Mouse (Mus musculus): Measurements from ENCODE around the gene Wdr78. TPM values are rescaled to one million over a fixed set of nuclear protein-coding genes. Genes with fewer than 3 reads are reported as not detected.
A peak's percentile ranks its signal among the peaks of the same experiment; 100 is the strongest.

Gene Wdr78
- polyA plus RNA-seq, 1 experiment, result 0.36 TPM

GRCm38 (mm10) chr4:103126533-103126932 is 12.2 kb upstream of the Wdr78 start:
- Histone ChIP-seq H3K79me2 (ENCODE audit: control insufficient read depth, insufficient read depth) (peaks cover 99% of the 10 kb centered on the region), H3K79me3 (ENCODE audit: low read depth) (peaks cover 85% of the 10 kb centered on the region), H3K36me3 (ENCODE audit: control insufficient read depth, insufficient read depth) (peaks cover 33% of the 10 kb centered on the region), H3ac (ENCODE audit: control insufficient read depth, insufficient read length, low read depth) (no peak overlapping the region), H3K4me3 (ENCODE audit: insufficient read depth, poor library complexity, severe bottlenecking) (no peak overlapping the region), H3K27me3 (ENCODE audit: control insufficient read depth, insufficient read depth, insufficient read length) (no peaks in the 10 kb centered on the region)
- TF ChIP-seq CTCF (IDR thresholded peaks at IDR 0.05; ENCODE audit: control insufficient read depth, insufficient read depth, insufficient read length) (no peak), FOSL1 (IDR thresholded peaks at IDR 0.05; ENCODE audit: insufficient read depth, low read length, poor library complexity, severe bottlenecking) (no peak), MYOD1 (IDR thresholded peaks at IDR 0.05; ENCODE audit: control insufficient read depth, insufficient read length, low read depth) (no peak), MYOG (IDR thresholded peaks at IDR 0.05; ENCODE audit: control insufficient read depth, extremely low read depth, insufficient read length) (no peak), USF1 (IDR thresholded peaks at IDR 0.05; ENCODE audit: low read depth) (no peak)

GRCm38 (mm10) chr4:103123606-103124005 is 9.3 kb upstream of the Wdr78 start:
- H3K27me3 ChIP-seq (ENCODE audit: control insufficient read depth, insufficient read depth, insufficient read length), result no peaks in the 10 kb centered on the region
- H3K79me3 ChIP-seq (ENCODE audit: low read depth), result peaks cover 86% of the 10 kb centered on the region
- H3K79me2 ChIP-seq (ENCODE audit: control insufficient read depth, insufficient read depth), result peaks cover 91% of the 10 kb centered on the region
- peaks cover 16% of the 10 kb centered on the region for H3K36me3 ChIP-seq (ENCODE audit: control insufficient read depth, insufficient read depth)
- H3ac ChIP-seq (ENCODE audit: control insufficient read depth, insufficient read length, low read depth), result no peak overlapping the region
- TF ChIP-seq MYOD1 (IDR thresholded peaks at IDR 0.05; ENCODE audit: control insufficient read depth, insufficient read length, low read depth) (no peak), CTCF (IDR thresholded peaks at IDR 0.05; ENCODE audit: control insufficient read depth, insufficient read depth, insufficient read length) (no peak), CEBPB (IDR thresholded peaks at IDR 0.05; ENCODE audit: low read depth) (no peak), MYOG (IDR thresholded peaks at IDR 0.05; ENCODE audit: control insufficient read depth, extremely low read depth, insufficient read length) (no peak), MAX (IDR thresholded peaks at IDR 0.05) (no peak), USF1 (IDR thresholded peaks at IDR 0.05; ENCODE audit: low read depth) (no peak), FOSL1 (IDR thresholded peaks at IDR 0.05; ENCODE audit: insufficient read depth, low read length, poor library complexity, severe bottlenecking) (no peak)
- H3K4me3 ChIP-seq (ENCODE audit: insufficient read depth, poor library complexity, severe bottlenecking), result no peak overlapping the region

GRCm38 (mm10) chr4:103123086-103123485 is 8.7 kb upstream of the Wdr78 start:
- Histone ChIP-seq H3K79me2 (ENCODE audit: control insufficient read depth, insufficient read depth) (peaks cover 86% of the 10 kb centered on the region), H3K36me3 (ENCODE audit: control insufficient read depth, insufficient read depth) (peaks cover 11% of the 10 kb centered on the region), H3K27me3 (ENCODE audit: control insufficient read depth, insufficient read depth, insufficient read length) (no peaks in the 10 kb centered on the region), H3K4me3 (ENCODE audit: insufficient read depth, poor library complexity, severe bottlenecking) (no peak overlapping the region), H3K79me3 (ENCODE audit: low read depth) (peaks cover 81% of the 10 kb centered on the region), H3ac (ENCODE audit: control insufficient read depth, insufficient read length, low read depth) (no peak overlapping the region)
- TF ChIP-seq MYOD1 (IDR thresholded peaks at IDR 0.05; ENCODE audit: control insufficient read depth, insufficient read length, low read depth), result no peak
- TF ChIP-seq FOSL1 (IDR thresholded peaks at IDR 0.05; ENCODE audit: insufficient read depth, low read length, poor library complexity, severe bottlenecking), result no peak
- no peak for TF ChIP-seq MAX (IDR thresholded peaks at IDR 0.05)
- no peak for TF ChIP-seq CTCF (IDR thresholded peaks at IDR 0.05; ENCODE audit: control insufficient read depth, insufficient read depth, insufficient read length)
- TF ChIP-seq CEBPB (IDR thresholded peaks at IDR 0.05; ENCODE audit: low read depth), result no peak
- no peak for TF ChIP-seq USF1 (IDR thresholded peaks at IDR 0.05; ENCODE audit: low read depth)
- no peak for TF ChIP-seq MYOG (IDR thresholded peaks at IDR 0.05; ENCODE audit: control insufficient read depth, extremely low read depth, insufficient read length)

DNA sequence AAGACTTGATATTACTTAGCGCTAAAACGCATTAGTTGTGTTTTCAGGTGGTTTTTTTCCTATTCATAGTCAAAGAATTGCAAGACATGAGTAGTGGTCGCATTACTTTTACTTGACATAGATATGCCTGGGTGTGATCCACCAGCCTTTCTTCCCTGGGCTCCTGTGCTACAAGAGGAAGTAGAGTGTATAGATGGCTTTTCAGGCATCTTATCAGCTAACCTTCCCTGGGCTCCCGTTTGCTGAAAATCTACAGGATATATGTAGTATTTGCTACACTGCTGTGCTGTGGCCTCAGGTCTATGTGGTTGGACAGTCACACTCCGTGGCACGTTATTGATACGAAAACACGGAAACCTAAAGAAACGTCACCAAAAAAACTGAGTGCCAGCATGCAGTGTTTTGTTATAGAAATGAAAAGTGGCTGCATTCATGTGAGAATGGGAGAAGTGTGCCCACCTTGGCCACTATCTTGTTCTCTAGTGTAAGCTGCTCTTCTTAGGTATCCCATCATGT is 6.6 kb upstream of the Wdr78 start:
- TF ChIP-seq USF1 (IDR thresholded peaks at IDR 0.05; ENCODE audit: low read depth) (no peak), MAX (IDR thresholded peaks at IDR 0.05) (no peak), MYOG (IDR thresholded peaks at IDR 0.05; ENCODE audit: control insufficient read depth, extremely low read depth, insufficient read length) (no peak), MYOD1 (IDR thresholded peaks at IDR 0.05; ENCODE audit: control insufficient read depth, insufficient read length, low read depth) (no peak), FOSL1 (IDR thresholded peaks at IDR 0.05; ENCODE audit: insufficient read depth, low read length, poor library complexity, severe bottlenecking) (no peak), CTCF (IDR thresholded peaks at IDR 0.05; ENCODE audit: control insufficient read depth, insufficient read depth, insufficient read length) (no peak), CEBPB (IDR thresholded peaks at IDR 0.05; ENCODE audit: low read depth) (no peak)
- no peak overlapping the region for H3ac ChIP-seq (ENCODE audit: control insufficient read depth, insufficient read length, low read depth)
- peaks cover 72% of the 10 kb centered on the region for H3K79me2 ChIP-seq (ENCODE audit: control insufficient read depth, insufficient read depth)
- peaks cover 65% of the 10 kb centered on the region for H3K79me3 ChIP-seq (ENCODE audit: low read depth)
- H3K27me3 ChIP-seq (ENCODE audit: control insufficient read depth, insufficient read depth, insufficient read length), result no peaks in the 10 kb centered on the region
- H3K4me3 ChIP-seq (ENCODE audit: insufficient read depth, poor library complexity, severe bottlenecking), result no peak overlapping the region
- peaks cover 3% of the 10 kb centered on the region for H3K36me3 ChIP-seq (ENCODE audit: control insufficient read depth, insufficient read depth)

DNA sequence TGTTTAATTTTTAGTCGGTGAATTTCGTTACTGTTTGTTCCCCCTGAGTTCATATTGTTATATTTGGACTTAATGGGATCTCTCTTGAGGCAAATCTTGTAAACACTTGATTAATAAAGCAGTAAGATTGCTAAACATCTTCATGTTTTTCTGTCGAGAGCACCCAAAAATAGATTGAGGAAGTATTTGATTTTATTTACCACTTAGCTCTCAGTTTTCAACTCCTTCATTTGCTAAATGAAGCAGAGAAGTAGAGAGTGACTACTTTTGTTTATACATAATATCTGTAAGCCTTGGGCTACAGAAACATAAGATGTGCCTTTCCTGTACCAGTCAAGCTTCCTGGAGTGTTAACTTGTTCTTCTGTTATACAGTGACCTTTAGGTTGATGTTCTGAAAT is 6.0 kb upstream of the Wdr78 start:
- H3ac ChIP-seq (ENCODE audit: control insufficient read depth, insufficient read length, low read depth), result no peak overlapping the region
- TF ChIP-seq FOSL1 (IDR thresholded peaks at IDR 0.05; ENCODE audit: insufficient read depth, low read length, poor library complexity, severe bottlenecking), result no peak
- peaks cover 72% of the 10 kb centered on the region for H3K79me2 ChIP-seq (ENCODE audit: control insufficient read depth, insufficient read depth)
- peaks cover 63% of the 10 kb centered on the region for H3K79me3 ChIP-seq (ENCODE audit: low read depth)
- H3K4me3 ChIP-seq (ENCODE audit: insufficient read depth, poor library complexity, severe bottlenecking), result peak overlapping the region; percentile 61
- peaks cover 3% of the 10 kb centered on the region for H3K36me3 ChIP-seq (ENCODE audit: control insufficient read depth, insufficient read depth)
- H3K27me3 ChIP-seq (ENCODE audit: control insufficient read depth, insufficient read depth, insufficient read length), result no peaks in the 10 kb centered on the region

DNA sequence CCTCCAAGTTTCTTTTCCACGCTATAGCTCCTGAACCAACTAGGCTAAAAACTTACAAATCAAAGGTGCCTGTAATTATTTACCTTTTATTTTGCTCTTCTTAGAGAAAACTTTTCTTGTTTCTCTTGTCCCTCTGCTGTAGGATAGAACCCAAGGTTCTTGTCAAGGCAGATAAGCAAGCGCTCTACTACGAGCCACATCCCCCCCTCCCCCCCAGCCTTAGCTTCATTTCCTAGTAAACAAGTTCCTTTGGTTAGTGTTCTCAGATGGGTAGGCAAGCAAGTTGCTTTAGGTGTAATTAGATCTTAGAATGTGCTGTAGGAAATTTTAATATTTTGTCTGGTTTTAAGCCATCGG is 5.7 kb upstream of the Wdr78 start:
- TF ChIP-seq MYOD1 (IDR thresholded peaks at IDR 0.05; ENCODE audit: control insufficient read depth, insufficient read length, low read depth) (no peak), MYOG (IDR thresholded peaks at IDR 0.05; ENCODE audit: control insufficient read depth, extremely low read depth, insufficient read length) (no peak), CTCF (IDR thresholded peaks at IDR 0.05; ENCODE audit: control insufficient read depth, insufficient read depth, insufficient read length) (no peak), MAX (IDR thresholded peaks at IDR 0.05) (no peak), CEBPB (IDR thresholded peaks at IDR 0.05; ENCODE audit: low read depth) (no peak)
- Histone ChIP-seq H3ac (ENCODE audit: control insufficient read depth, insufficient read length, low read depth) (peak overlapping the region; percentile 88), H3K36me3 (ENCODE audit: control insufficient read depth, insufficient read depth) (peaks cover 1% of the 10 kb centered on the region), H3K79me2 (ENCODE audit: control insufficient read depth, insufficient read depth) (peaks cover 72% of the 10 kb centered on the region), H3K79me3 (ENCODE audit: low read depth) (peaks cover 62% of the 10 kb centered on the region), H3K4me3 (ENCODE audit: insufficient read depth, poor library complexity, severe bottlenecking) (peak overlapping the region; percentile 61), H3K27me3 (ENCODE audit: control insufficient read depth, insufficient read depth, insufficient read length) (no peaks in the 10 kb centered on the region)
